Mouse (Mus musculus) ovary, adult 18-20 months (tissue): ENCODE measurements around the gene Ino80d.
"Not testable (repeated sequence)": the region's sequence is repeated elsewhere in the genome, so short reads cannot be mapped to it uniquely, and the experiment has no call there.

Source experiments
- DNase-seq: peaks from one replicate; pipeline ENCODE4 v3.0.0; 2022; ENCODE audit warnings: low spot score, mixed read lengths

Gene Ino80d

GRCm38 (mm10) chr1:63114136-63114781 lies at the start of gene Ino80d:
Gene Ino80d (minus strand): TSS chr1:63114667.
- peak; percentile 75 for DNase-seq

- DNase-seq, result no peak
These were observed 25.8 kb upstream of the Ino80d start for GRCm38 (mm10) chr1:63140231-63140630.

GRCm38 (mm10) chr1:63138586-63138985 lies 24.1 kb upstream of the Ino80d start:
- DNase-seq, result not testable (repeated sequence)

GRCm38 (mm10) chr1:63137971-63138370 lies 23.5 kb upstream of the Ino80d start:
- no peak for DNase-seq

GRCm38 (mm10) chr1:63134530-63134929 lies 20.1 kb upstream of the Ino80d start:
- no peak for DNase-seq

GRCm38 (mm10) chr1:63131766-63132165 lies 17.3 kb upstream of the Ino80d start:
- DNase-seq, result no peak

- no peak for DNase-seq
These were observed 16.4 kb upstream of the Ino80d start for GRCm38 (mm10) chr1:63130883-63131282.

- no peak for DNase-seq
These were observed 15.6 kb upstream of the Ino80d start for GRCm38 (mm10) chr1:63129857-63130690.

GRCm38 (mm10) chr1:63129273-63129672 lies 14.8 kb upstream of the Ino80d start:
- DNase-seq, result no peak

GRCm38 (mm10) chr1:63126206-63126605 lies 11.7 kb upstream of the Ino80d start:
- DNase-seq, result no peak

GRCm38 (mm10) chr1:63123823-63124450 lies 9.5 kb upstream of the Ino80d start:
- no peak for DNase-seq

GRCm38 (mm10) chr1:63122005-63122404 lies 7.5 kb upstream of the Ino80d start:
- DNase-seq, result no peak

- no peak for DNase-seq
These were observed 5.9 kb upstream of the Ino80d start for GRCm38 (mm10) chr1:63120382-63120781.

GRCm38 (mm10) chr1:63119675-63120074 lies 5.2 kb upstream of the Ino80d start:
- no peak for DNase-seq

GRCm38 (mm10) chr1:63115540-63115939 lies 1.1 kb upstream of the Ino80d start:
- DNase-seq, result no peak

GRCm38 (mm10) chr1:63115096-63115495 lies 629 bp upstream of the Ino80d start:
- DNase-seq, result no peak

- no peak for DNase-seq
These were observed 962 bp downstream of the Ino80d start for GRCm38 (mm10) chr1:63113274-63114135.

GRCm38 (mm10) chr1:63112865-63113261 lies 1.6 kb downstream of the Ino80d start:
- no peak for DNase-seq

GRCm38 (mm10) chr1:63112151-63112864 lies 2.2 kb downstream of the Ino80d start:
- DNase-seq, result no peak

GRCm38 (mm10) chr1:63110536-63111285 lies 3.8 kb downstream of the Ino80d start:
- DNase-seq, result no peak
